Mouse (Mus musculus) forelimb bud, embryonic 11.5 days (tissue): Measurements from ENCODE around the gene Cmc2.

Experiments used
- DNase-seq: peaks from one replicate; pipeline ENCODE4 v3.0.0-alpha.2; 2012; ENCODE audit warnings: low read depth, low spot score

Gene Cmc2

DNA sequence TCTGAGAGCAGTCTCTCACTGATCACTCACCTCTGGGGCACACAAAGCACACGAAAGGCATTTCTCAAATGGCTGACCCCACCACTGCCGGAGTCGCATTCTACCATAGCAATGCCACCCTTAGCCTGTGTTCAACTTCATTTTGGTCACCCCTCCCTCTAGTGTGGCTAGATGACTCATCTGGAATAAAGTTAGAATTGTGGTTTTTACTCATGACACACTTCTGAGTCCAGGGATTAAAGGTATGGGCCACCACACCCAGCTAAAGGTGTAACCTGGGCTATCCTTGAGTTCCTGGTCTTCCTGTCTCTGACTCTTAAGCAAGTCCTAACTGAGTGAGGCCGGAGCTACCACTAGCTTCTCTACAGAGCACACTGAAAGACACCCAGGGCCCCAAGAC lies 15.4 kb downstream of the Cmc2 start:
- DNase-seq, result no peak

DNA sequence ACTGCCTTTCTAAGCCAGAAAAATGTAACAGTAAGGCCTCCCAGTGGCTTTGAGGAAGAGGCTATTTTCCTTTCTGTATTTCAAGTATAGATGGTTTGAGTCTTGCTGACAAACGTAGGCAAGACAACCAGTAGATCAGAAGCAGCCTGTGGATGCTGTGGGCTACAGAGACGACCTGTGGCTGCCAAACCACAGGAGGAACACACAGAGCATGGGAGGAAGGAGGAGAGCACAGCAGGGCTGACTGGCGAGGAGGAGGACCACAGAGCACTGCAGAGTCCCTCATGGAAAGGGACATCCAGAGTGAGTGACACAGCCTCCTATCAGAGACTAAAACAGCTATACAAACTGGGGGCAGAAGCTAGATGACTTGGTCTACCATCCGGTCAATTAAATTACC lies 16.0 kb downstream of the Cmc2 start:
- no peak for DNase-seq

DNA sequence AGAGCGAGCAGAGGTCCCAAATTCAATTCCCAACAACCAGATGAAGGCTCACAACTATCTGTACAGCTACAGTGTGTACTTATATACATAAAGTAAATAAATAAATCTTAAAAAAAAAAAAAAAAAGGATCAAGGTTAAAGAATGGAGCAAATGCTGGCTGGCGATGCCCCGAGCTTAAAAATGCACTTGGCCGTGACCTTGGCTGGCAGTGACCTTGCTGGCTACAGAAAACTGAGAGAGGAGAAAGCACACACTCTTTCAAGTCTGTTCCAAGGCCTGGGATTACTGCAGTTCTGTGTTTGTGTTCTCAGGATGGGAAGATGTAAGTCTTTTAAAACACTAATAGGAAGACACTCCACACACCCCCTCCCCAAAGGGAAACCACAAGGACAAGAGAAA lies 16.5 kb downstream of the Cmc2 start:
- DNase-seq, result no peak

- DNase-seq, result no peak
These were observed 25.7 kb downstream of the Cmc2 start for GRCm38 (mm10) chr8:116895521-116895920.

DNA sequence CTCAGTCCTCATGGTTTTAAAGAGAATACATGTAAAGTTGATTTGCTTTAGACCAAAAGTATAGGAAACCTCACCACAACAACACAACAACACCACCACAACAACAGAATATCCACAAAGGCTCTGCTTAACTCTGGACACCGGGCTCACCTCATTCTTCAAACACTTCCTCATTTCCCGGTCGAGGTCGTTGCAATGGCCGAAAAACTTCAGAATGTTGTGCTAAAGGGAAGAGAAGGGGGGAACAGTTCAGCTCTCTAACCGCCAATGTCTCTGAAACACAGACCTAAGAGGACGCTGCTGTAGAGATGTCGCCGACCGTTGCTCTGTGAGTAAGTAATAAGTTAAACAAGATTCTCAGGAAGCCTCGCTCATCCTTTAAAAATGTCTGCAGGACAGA lies 27.3 kb downstream of the Cmc2 start:
- no peak for DNase-seq

GRCm38 (mm10) chr8:116892636-116893035 lies 28.6 kb downstream of the Cmc2 start:
- DNase-seq, result no peak

DNA sequence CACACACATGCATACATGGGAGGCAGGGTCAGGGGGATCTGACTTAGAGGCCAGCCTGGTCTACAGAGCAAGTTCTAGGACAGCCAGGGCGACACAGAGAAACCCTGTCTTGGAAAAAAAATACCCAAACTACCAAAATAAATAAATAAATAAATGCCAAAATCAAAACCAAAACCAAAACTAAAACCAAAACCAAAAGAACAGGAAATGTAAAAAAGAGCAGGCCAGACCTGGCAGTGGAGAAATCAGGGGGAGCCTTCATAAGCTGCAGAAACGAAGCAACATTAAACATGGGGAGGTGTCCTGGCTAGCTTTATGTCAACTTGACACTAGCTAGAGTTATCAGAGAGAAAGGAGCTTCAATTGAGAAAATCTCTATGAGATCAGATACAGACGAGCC lies 29.1 kb downstream of the Cmc2 start:
- no peak for DNase-seq

GRCm38 (mm10) chr8:116891446-116891845 lies 29.8 kb downstream of the Cmc2 start:
- no peak for DNase-seq

- DNase-seq, result no peak
These were observed 33.4 kb downstream of the Cmc2 start for GRCm38 (mm10) chr8:116887813-116888212.

GRCm38 (mm10) chr8:116881396-116881795 lies 39.9 kb downstream of the Cmc2 start:
- DNase-seq, result no peak

- DNase-seq, result no peak
These were observed 45.3 kb downstream of the Cmc2 start for GRCm38 (mm10) chr8:116875798-116876450.

DNA sequence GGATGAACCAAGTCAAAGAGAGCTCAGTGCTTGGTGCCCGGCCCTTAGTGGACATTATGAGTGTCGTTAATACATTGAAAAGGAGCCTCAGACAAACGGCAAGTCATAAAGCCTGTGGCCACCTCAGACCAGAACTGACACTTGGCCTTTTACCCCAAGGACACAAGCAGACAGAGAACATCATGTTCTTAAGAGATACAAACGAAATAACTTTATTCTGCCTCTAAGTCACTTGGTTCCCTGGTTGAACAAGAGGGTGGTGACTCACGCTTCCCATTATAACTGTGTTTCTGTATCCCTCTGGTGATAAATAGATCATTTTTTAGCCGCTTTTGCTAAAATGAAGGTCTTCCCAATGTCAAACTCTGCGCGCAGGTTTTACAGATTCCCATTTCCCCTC lies 47.3 kb downstream of the Cmc2 start:
- no peak for DNase-seq

DNA sequence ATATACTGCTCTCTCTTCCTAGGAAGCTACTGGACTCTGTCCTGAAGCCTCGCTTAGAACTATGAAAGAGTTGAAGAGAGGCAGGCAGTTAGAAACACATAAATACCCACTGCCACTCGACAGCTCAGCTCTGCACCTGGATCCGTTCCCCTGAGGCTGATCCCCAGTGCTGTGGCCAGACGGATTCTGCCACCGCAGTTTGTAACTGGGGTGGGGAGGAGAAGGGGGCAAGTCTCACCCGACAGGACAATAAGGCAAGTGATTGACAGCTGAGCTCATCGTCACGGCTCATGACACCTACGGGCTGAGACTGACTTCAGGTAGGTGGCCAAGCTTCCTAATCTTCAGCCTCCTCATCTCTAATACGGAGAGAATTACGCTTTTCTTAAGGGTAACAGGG lies 47.7 kb downstream of the Cmc2 start:
- DNase-seq, result no peak

DNA sequence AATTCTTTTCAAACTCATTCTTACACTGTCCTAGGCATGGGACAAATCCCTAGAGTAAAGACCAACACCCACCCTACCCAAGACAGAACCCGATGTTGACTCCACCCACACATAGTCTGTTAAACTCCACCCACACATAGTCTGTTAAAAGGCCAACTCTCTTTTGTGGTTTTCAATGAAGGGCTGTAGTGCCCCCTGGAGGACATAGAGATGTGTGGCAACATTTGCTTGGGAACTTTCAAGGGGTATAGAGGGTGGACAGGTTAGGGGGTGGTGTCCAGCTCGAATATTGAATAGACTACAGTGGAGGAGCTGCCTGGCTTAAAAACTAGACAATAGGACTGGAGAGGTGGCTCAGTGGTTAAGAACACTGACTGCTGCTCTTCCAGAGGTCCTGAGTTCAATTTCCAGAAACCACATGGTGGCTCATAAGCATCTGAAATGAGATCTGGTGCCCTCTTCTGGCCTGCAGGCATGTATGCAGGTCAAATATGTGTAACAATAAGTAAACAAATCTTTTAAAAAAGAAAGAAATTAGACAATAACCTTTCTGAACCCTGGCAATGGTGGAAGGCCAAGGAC lies 48.4 kb downstream of the Cmc2 start:
- DNase-seq, result no peak

GRCm38 (mm10) chr8:116868699-116869098 lies 52.6 kb downstream of the Cmc2 start:
- no peak for DNase-seq

GRCm38 (mm10) chr8:116867321-116867720 lies 53.9 kb downstream of the Cmc2 start:
- DNase-seq, result no peak

GRCm38 (mm10) chr8:116866118-116866903 lies 54.9 kb downstream of the Cmc2 start:
- peak; percentile 40 for DNase-seq

DNA sequence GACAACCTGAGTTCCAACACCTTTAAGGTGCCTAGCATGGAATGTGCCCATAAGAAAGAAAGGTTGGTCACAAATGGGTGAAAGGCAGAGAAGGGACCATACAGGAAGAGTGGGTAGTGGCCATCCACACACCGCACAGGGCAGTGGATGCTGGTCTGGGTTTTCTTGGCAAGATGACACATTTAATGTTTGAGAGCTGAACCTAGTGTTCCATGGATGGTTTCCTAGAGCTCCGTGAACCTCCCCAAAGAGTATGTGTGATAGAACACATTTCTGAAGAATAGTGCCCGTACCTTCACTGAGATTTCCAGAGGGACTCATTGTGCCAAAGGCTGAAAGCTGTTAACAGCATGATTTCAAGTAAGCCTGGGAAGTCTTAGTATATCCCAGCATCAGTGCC lies 56.7 kb downstream of the Cmc2 start:
- no peak for DNase-seq

DNA sequence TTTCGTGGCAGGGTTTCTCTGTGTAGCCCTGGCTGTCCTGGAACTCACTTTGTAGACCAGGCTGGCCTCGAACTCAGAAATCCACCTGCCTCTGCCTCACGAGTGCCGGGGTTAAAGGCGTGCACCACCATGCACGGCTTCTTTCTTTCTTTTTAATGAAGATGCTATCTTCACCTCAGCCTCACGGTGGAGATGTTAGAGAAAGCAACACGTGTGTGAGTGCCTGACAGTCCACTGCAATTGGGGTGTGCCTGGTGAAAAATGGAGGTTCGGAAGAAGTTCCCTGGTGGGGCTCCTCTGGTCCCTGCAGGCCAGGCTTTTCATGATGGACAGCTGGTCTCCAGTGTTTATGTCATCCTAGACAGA lies 57.2 kb downstream of the Cmc2 start:
- DNase-seq, result no peak

- peak; percentile 23 for DNase-seq
These were observed 57.8 kb downstream of the Cmc2 start for GRCm38 (mm10) chr8:116863357-116864021.

GRCm38 (mm10) chr8:116862191-116862590 lies 59.1 kb downstream of the Cmc2 start:
- no peak for DNase-seq

- DNase-seq, result no peak
These were observed 69.2 kb downstream of the Cmc2 start for GRCm38 (mm10) chr8:116852042-116852441.

DNA sequence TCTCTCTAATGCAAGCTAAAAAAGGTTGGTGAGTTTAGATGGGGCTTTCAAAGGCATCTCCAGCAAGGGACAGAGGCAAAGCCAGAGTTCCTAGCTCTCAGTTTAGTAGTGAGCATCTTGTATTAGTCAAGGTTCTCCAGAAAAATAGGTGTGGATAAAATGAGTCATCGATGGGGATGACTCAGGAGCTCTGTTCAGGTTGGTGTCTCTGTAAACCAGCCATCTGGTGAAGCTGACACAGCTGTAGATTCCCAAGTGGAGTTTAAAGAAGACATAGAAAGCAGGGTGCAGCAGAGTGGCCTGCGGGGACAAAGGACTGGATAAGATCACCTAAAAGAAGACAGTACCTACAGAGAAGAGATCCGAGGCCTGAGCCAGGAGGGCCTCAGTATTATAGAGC lies 73.2 kb downstream of the Cmc2 start:
- no peak for DNase-seq
